Mouse (Mus musculus) ES-Bruce4 (cell line): ENCODE results near the gene Usb1. TPM values are rescaled to one million over a fixed set of nuclear protein-coding genes. Genes with fewer than 3 reads are reported as not detected.

Experiments
- H3K27ac ChIP-seq: 2 replicates; pipeline ENCODE4 v1.5.1; 2012; ENCODE audit warnings: low read length, inconsistent platforms; ENCODE audit not compliant: insufficient read depth
- H3K27me3 ChIP-seq: 2 replicates; pipeline ENCODE4 v1.6.1; 2012; ENCODE audit warnings: mild to moderate bottlenecking, low read length, inconsistent platforms; ENCODE audit not compliant: control insufficient read depth, poor library complexity, insufficient read depth, severe bottlenecking
- H3K36me3 ChIP-seq: 2 replicates; pipeline ENCODE4 v1.6.1; 2012; ENCODE audit warnings: inconsistent platforms, mild to moderate bottlenecking, low read length, moderate library complexity; ENCODE audit not compliant: control insufficient read depth, poor library complexity, insufficient read depth, severe bottlenecking
- H3K4me1 ChIP-seq: one replicate; pipeline ENCODE4 v1.8.1; 2011; ENCODE audit warnings: low read length; ENCODE audit not compliant: control insufficient read depth, insufficient read depth
- H3K4me3 ChIP-seq: 2 replicates; pipeline ENCODE4 v1.5.1; 2011; ENCODE audit warnings: low read depth, mild to moderate bottlenecking, low read length
- H3K9ac ChIP-seq: 2 replicates; pipeline ENCODE4 v1.6.1; 2012; ENCODE audit warnings: low read depth, mild to moderate bottlenecking, inconsistent platforms; ENCODE audit not compliant: poor library complexity, severe bottlenecking
- H3K9me3 ChIP-seq: replicated peaks from 2 replicates; pipeline ENCODE4 v1.6.1; 2012; ENCODE audit warnings: mild to moderate bottlenecking, low read length, inconsistent platforms; ENCODE audit not compliant: control insufficient read depth, poor library complexity, insufficient read depth, severe bottlenecking
- CTCF ChIP-seq: IDR thresholded peaks from one replicate; pipeline ENCODE4 v1.8.1; 2011; ENCODE audit warnings: low read depth, low read length
- EP300 ChIP-seq: IDR thresholded peaks from 2 replicates; pipeline ENCODE4 v1.6.1; 2011; ENCODE audit warnings: low read depth, low read length; ENCODE audit not compliant: insufficient read depth
- POLR2A ChIP-seq: IDR thresholded peaks from one replicate; pipeline ENCODE4 v1.8.1; 2011; ENCODE audit warnings: low read length; ENCODE audit not compliant: insufficient read depth
- polyA plus RNA-seq: library from polyadenylated mRNA; stranded (reverse); fragments of >200 nt; gene quantifications from 2 replicates; pipeline ENCODE4 v1.2.4, GENCODE M21; 2011; ENCODE audit warnings: low read depth; ENCODE audit not compliant: missing spikeins, insufficient read depth, insufficient read length

Usb1 gene
- polyA plus RNA-seq, 1 experiment = 35.5 TPM

- no peak within 1 kb of the TSS for H3K27ac ChIP-seq
- H3K9me3 ChIP-seq = no peaks in the 10 kb centered on the region
- H3K4me1 ChIP-seq = no peaks in the 10 kb centered on the region
- H3K4me3 ChIP-seq = no peak within 1 kb of the TSS
- H3K27me3 ChIP-seq = no peaks in the 10 kb centered on the region
- TF ChIP-seq POLR2A (no peak), EP300 (no peak), CTCF (no peak)
- H3K36me3 ChIP-seq = no peaks in the 10 kb centered on the region
- H3K9ac ChIP-seq = no peak within 1 kb of the TSS
These were observed 25.7 kb upstream of the Usb1 start, which contains the start of gene Cngb1 for GRCm38 (mm10) chr8:95306431-95306830. Gene Cngb1, minus strand, starts transcription at chr8:95306585.

- TF ChIP-seq POLR2A (no peak), CTCF (no peak), EP300 (no peak)
- Histone ChIP-seq H3K9ac (no peak within 1 kb of the TSS), H3K9me3 (no peaks in the 10 kb centered on the region), H3K36me3 (no peaks in the 10 kb centered on the region), H3K27me3 (no peaks in the 10 kb centered on the region), H3K4me3 (no peak within 1 kb of the TSS), H3K4me1 (no peaks in the 10 kb centered on the region), H3K27ac (no peak within 1 kb of the TSS)
These were observed 21.6 kb upstream of the Usb1 start, which contains the start of gene Tepp for GRCm38 (mm10) chr8:95310342-95310970. Gene Tepp, plus strand, starts transcription at chr8:95310566.

DNA sequence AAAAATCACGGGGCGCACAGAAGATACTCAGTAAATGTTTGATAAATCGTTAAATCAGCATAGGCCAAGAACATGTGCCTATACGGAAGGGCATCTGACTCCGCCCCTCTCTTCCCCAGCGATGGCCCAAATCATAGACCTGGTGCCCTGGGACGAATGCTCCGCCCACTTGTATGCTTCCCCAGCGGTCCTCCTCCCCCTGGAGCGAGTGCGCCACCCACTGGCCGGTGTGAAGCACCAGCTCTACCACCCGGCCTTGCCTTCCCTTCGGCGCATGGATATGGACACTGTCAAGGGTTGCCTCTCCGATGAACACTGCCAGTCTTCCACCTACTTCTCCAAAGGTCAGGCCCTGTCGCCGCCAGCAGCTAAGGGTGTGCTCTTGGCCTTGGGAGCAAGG is 19.2 kb upstream of the Usb1 start:
- TF ChIP-seq EP300 (no peak), CTCF (peak; percentile 85), POLR2A (no peak)
- no peak overlapping the region for H3K4me3 ChIP-seq
- H3K9me3 ChIP-seq = no peaks in the 10 kb centered on the region
- H3K9ac ChIP-seq = no peak overlapping the region
- H3K27ac ChIP-seq = no peak overlapping the region
- no peaks in the 10 kb centered on the region for H3K4me1 ChIP-seq
- no peaks in the 10 kb centered on the region for H3K36me3 ChIP-seq
- no peaks in the 10 kb centered on the region for H3K27me3 ChIP-seq

GRCm38 (mm10) chr8:95313857-95314256 is 18.2 kb upstream of the Usb1 start:
- no peaks in the 10 kb centered on the region for H3K4me1 ChIP-seq
- H3K9me3 ChIP-seq = no peaks in the 10 kb centered on the region
- H3K9ac ChIP-seq = no peak overlapping the region
- no peak for TF ChIP-seq POLR2A
- no peak overlapping the region for H3K27ac ChIP-seq
- no peaks in the 10 kb centered on the region for H3K27me3 ChIP-seq
- H3K4me3 ChIP-seq = no peak overlapping the region
- H3K36me3 ChIP-seq = no peaks in the 10 kb centered on the region

- no peak overlapping the region for H3K4me3 ChIP-seq
- H3K4me1 ChIP-seq = no peaks in the 10 kb centered on the region
- no peaks in the 10 kb centered on the region for H3K9me3 ChIP-seq
- H3K27ac ChIP-seq = no peak overlapping the region
- TF ChIP-seq EP300 = no peak
- no peak for TF ChIP-seq CTCF
- TF ChIP-seq POLR2A = no peak
- no peak overlapping the region for H3K9ac ChIP-seq
- no peaks in the 10 kb centered on the region for H3K36me3 ChIP-seq
- H3K27me3 ChIP-seq = no peaks in the 10 kb centered on the region
These were observed 17.4 kb upstream of the Usb1 start for GRCm38 (mm10) chr8:95314707-95315106.

DNA sequence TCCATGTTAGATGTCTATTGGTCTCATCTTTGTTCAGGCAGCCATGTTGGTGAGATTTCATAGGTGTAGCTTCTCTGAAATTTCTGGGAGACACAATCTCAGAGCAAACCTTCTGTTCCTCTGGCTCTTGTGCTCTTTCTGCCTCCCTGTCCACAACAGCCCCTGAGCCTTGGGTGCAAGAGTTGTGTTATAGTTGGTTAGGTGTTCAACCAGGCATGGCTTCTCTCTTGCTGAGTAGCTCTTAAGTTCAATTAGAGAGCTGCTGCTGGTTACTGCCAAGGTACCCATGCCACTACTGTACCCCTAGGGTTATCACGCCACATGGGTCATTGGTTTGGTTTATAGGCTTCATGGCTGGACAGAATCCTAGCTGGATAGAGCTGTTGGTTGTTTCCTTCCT is 16.7 kb upstream of the Usb1 start:
- TF ChIP-seq CTCF = no peak
- TF ChIP-seq POLR2A = no peak
- no peak for TF ChIP-seq EP300
- H3K9ac ChIP-seq = no peak overlapping the region

More for the DNA sequence above, 16.7 kb upstream of the Usb1 start:
- H3K36me3 ChIP-seq = no peaks in the 10 kb centered on the region
- H3K4me3 ChIP-seq = no peak overlapping the region
- H3K4me1 ChIP-seq = no peaks in the 10 kb centered on the region
- no peaks in the 10 kb centered on the region for H3K9me3 ChIP-seq
- no peak overlapping the region for H3K27ac ChIP-seq
- no peaks in the 10 kb centered on the region for H3K27me3 ChIP-seq
